Mouse (Mus musculus) liver, adult 2 months (tissue): Measurements from ENCODE around the gene Sertad1. TPM values are rescaled to one million over a fixed set of nuclear protein-coding genes. Genes with fewer than 3 reads are reported as not detected.

Source experiments
- DNase-seq: peaks from one replicate; pipeline ENCODE4 v3.0.0-alpha.2; 2011; ENCODE audit warnings: low read depth, low spot score; ENCODE audit errors: extremely low read depth
- H3K27ac ChIP-seq: fragments of 200-500 bp; replicated peaks from 2 replicates; pipeline ENCODE4 v1.5.1; 2012; ENCODE audit warnings: low read depth, mild to moderate bottlenecking, control low read depth, inconsistent platforms, low read length; ENCODE audit not compliant: insufficient read depth
- H3K27me3 ChIP-seq: fragments of 200-500 bp; 2 replicates; pipeline ENCODE4 v1.6.1; 2012; ENCODE audit warnings: mild to moderate bottlenecking, moderate library complexity, low read length, inconsistent platforms; ENCODE audit not compliant: control insufficient read depth, insufficient read depth
- H3K36me3 ChIP-seq: fragments of 200-500 bp; 2 replicates; pipeline ENCODE4 v1.6.1; 2012; ENCODE audit warnings: low read length, inconsistent platforms; ENCODE audit not compliant: control insufficient read depth, insufficient read depth
- H3K4me1 ChIP-seq: fragments of 200-500 bp; 2 replicates; pipeline ENCODE4 v1.6.1; 2011; ENCODE audit warnings: low read length; ENCODE audit not compliant: control insufficient read depth, insufficient read depth
- H3K4me3 ChIP-seq: fragments of 200-500 bp; 2 replicates; pipeline ENCODE4 v1.5.1; 2011; ENCODE audit warnings: low read depth, mild to moderate bottlenecking, control low read depth, low read length, moderate library complexity; ENCODE audit not compliant: insufficient read depth
- H3K79me2 ChIP-seq: fragments of 200-500 bp; 2 replicates; pipeline ENCODE4 v1.6.1; 2012; ENCODE audit warnings: inconsistent platforms, mild to moderate bottlenecking, low read length, moderate library complexity; ENCODE audit not compliant: control insufficient read depth, insufficient read depth
- H3K9ac ChIP-seq: fragments of 200-500 bp; 2 replicates; pipeline ENCODE4 v1.6.1; 2012; ENCODE audit warnings: low read depth, mild to moderate bottlenecking, control low read depth, inconsistent platforms, low read length
- CTCF ChIP-seq: fragments of 200-500 bp; IDR thresholded peaks from 2 replicates; pipeline ENCODE4 v1.5.1; 2011; ENCODE audit warnings: low read depth, low read length, control low read depth
- POLR2A ChIP-seq: fragments of 200-500 bp; IDR thresholded peaks from 2 replicates; pipeline ENCODE4 v1.6.1; 2011; ENCODE audit warnings: low read length, control low read depth; ENCODE audit not compliant: insufficient read depth; ENCODE audit errors: extremely low read depth
- WGBS: fragments of 180-500 bp; shearing (Covaris S2); methylation state at CpG from one replicate; pipeline ENCODE4 v1.1.7; 2018; 5-methylcytosine and 5-hydroxymethylcytosine counted together
- polyA plus RNA-seq: library from polyadenylated mRNA; depleted of rRNA; stranded (reverse); fragments of >200 nt; gene quantifications from 2 replicates; pipeline ENCODE4 v1.2.3, GENCODE M21; 2012
- total RNA-seq: library from RNA; depleted of rRNA; stranded (reverse); fragments of >200 nt; gene quantifications from 2 replicates; pipeline ENCODE4 v1.2.3, GENCODE M21; 2014

Gene Sertad1
- total and polyA plus RNA-seq, 2 experiments: 7.7 to 11.6 TPM

DNA sequence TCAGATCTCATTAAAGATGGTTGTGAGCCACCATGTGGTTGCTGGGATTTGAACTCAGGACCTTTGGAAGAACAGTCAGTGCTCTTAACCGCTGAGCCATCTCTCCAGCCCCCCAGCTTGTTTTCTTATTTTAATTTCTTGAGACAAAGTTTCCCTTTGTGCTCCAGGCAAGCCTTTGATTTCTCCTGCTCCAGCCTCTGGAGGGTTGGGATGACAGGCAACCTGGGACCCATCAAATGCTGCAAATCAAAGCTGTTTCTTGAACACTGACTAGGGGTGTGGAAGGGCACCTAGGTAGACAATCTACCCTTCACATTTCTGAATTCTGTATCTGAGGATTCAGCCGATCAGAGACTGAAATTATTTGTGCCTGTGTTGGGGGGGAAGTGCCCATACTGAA, 24.1 kb downstream of the Sertad1 start:
- Histone ChIP-seq H3K36me3 (no peaks in the 10 kb centered on the region), H3K9ac (no peak overlapping the region), H3K4me3 (no peak overlapping the region), H3K79me2 (no peaks in the 10 kb centered on the region), H3K27me3 (no peaks in the 10 kb centered on the region), H3K4me1 (0 out of 2 replicates have a peak, but pooled peaks cover 1% of the 10 kb centered on the region), H3K27ac (no peak overlapping the region)
- 95% methylated on average over 2 of the region's 2 CpGs for WGBS
- TF ChIP-seq CTCF: no peak
- TF ChIP-seq POLR2A: no peak
- no peak for DNase-seq

DNA sequence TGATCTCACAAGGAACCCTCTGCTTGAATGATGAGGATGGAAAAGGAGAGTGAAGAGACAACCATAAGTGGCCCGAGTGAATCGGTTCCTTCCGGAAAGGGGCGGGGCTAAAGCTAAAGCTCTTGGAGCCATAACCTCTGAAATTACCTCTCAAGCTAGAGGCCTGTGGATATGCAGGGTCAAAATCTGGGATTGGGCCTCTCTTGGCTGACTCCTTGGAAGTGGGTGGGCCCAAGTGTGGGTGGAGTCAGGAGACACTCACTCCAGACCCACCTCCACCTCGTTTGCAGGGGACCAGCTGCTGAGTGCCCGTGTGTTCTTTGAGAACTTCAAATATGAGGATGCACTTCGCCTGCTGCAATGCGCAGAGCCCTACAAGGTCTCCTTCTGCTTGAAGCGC, 28.3 kb downstream of the Sertad1 start:
- Histone ChIP-seq H3K36me3 (no peaks in the 10 kb centered on the region), H3K27me3 (no peaks in the 10 kb centered on the region), H3K4me1 (no peaks in the 10 kb centered on the region), H3K27ac (no peak overlapping the region), H3K4me3 (no peak overlapping the region), H3K9ac (no peak overlapping the region), H3K79me2 (no peaks in the 10 kb centered on the region)
- WGBS: 78% methylated on average over 9 of the region's 9 CpGs
- no peak for TF ChIP-seq POLR2A
- no peak for TF ChIP-seq CTCF
- DNase-seq: no peak

DNA sequence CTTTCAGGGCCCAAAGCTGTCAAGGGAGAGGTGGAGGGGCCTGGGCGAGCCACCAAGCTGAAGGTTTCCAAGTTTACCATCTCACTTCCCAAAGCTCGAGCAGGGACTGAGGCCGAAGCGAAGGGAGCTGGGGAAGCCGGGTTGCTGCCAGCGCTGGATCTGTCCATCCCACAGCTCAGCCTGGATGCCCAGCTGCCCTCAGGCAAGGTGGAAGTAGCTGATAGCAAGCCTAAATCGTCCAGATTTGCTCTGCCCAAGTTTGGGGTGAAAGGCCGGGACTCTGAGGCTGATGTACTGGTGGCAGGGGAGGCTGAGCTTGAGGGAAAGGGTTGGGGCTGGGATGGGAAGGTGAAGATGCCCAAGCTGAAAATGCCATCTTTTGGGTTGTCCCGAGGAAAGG, 31.6 kb downstream of the Sertad1 start:
- DNase-seq: no peak
- Histone ChIP-seq H3K27me3 (no peaks in the 10 kb centered on the region), H3K4me1 (no peaks in the 10 kb centered on the region), H3K4me3 (no peak overlapping the region), H3K79me2 (no peaks in the 10 kb centered on the region), H3K9ac (no peak overlapping the region), H3K27ac (no peak overlapping the region), H3K36me3 (no peaks in the 10 kb centered on the region)
- no peak for TF ChIP-seq POLR2A
- TF ChIP-seq CTCF: no peak
- WGBS: 83% methylated on average over 9 of the region's 9 CpGs

DNA sequence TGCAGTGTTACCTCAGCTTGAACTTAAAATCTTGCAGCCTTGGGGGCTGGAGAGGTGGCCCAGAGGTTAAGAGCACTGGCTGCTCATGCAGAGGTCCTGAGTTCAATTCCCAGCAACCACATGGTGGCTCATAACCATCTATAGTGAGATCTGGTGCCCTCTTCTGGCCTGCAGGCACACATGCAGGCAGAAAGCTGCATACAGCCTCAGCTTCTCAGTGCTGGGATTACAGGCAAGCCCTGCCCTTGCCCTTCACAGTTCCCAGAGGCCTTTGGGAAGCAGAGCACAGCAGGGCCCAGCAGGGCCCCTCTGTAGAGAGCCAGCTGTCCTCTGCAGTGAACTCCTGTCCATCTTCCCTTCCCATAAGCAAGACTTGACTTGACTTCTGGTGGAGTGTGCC, 33.4 kb downstream of the Sertad1 start:
- Histone ChIP-seq H3K4me1 (no peaks in the 10 kb centered on the region), H3K36me3 (no peaks in the 10 kb centered on the region), H3K27ac (no peak overlapping the region), H3K4me3 (no peak overlapping the region), H3K9ac (no peak overlapping the region), H3K79me2 (no peaks in the 10 kb centered on the region), H3K27me3 (no peaks in the 10 kb centered on the region)
- TF ChIP-seq CTCF (no peak), POLR2A (no peak)
- no peak for DNase-seq

DNA sequence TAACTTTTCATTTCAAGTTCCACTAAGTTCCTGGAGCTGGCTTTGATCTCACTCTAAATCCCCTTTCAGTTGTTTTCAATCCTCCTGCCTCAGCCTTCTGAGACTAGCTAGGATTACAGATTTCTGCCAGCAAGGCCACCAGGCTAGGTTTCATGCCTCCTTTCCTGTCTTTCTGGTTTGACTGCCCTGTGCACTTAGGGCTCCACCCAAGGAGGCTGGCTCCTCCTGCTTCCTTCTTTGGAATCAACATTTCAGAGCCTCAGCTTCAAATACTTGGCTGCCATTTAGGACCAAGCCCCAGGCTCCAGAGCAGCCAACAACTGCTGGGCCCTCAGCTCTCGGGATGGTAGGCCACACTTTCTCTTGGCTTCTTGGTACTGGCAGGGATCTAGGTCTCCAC, 33.9 kb downstream of the Sertad1 start:
- WGBS: 80% methylated on average over 1 of the region's 1 CpGs
- no peaks in the 10 kb centered on the region for H3K79me2 ChIP-seq
- H3K27ac ChIP-seq: no peak overlapping the region
- no peaks in the 10 kb centered on the region for H3K27me3 ChIP-seq
- TF ChIP-seq CTCF (no peak), POLR2A (no peak)
- no peak overlapping the region for H3K4me3 ChIP-seq
- DNase-seq: no peak
- no peak overlapping the region for H3K9ac ChIP-seq
- no peaks in the 10 kb centered on the region for H3K4me1 ChIP-seq
- H3K36me3 ChIP-seq: no peaks in the 10 kb centered on the region

DNA sequence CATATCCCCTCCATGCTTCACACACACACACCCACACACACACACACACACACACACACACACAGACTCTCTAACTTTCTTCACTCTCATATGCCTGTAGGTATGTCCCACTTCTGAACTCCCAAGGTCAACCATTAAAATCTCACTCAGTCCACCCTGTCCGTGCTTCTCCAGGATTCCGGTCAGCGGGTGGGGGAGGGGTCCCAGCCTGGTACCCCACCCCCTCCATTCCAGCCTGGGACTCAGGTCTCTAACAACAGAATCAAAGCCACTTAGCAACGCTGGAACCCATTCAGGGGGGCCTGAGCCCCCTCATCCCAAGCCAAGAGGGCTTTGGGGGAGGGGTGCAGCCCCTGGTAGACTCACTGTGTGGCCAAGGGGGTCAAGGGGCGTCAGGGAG, 36.3 kb downstream of the Sertad1 start, which contains the start of gene Hipk4:
Gene Hipk4 (plus strand): TSS at position 301 of the 400 bp plus-strand sequence.
- no peak for TF ChIP-seq POLR2A
- no peak for TF ChIP-seq CTCF
- no peak within 1 kb of the TSS for H3K27ac ChIP-seq
- 64% methylated on average over 5 of the region's 5 CpGs for WGBS
- H3K4me3 ChIP-seq: no peak within 1 kb of the TSS
- no peak within 1 kb of the TSS for H3K9ac ChIP-seq
- no peaks in the 10 kb centered on the region for H3K36me3 ChIP-seq
- H3K4me1 ChIP-seq: no peaks in the 10 kb centered on the region
- no peak for DNase-seq
- no peaks in the 10 kb centered on the region for H3K79me2 ChIP-seq
- no peaks in the 10 kb centered on the region for H3K27me3 ChIP-seq
